Comparison of ENCODE assay signal across 17 mouse cellular contexts in the genomic region with DNA sequence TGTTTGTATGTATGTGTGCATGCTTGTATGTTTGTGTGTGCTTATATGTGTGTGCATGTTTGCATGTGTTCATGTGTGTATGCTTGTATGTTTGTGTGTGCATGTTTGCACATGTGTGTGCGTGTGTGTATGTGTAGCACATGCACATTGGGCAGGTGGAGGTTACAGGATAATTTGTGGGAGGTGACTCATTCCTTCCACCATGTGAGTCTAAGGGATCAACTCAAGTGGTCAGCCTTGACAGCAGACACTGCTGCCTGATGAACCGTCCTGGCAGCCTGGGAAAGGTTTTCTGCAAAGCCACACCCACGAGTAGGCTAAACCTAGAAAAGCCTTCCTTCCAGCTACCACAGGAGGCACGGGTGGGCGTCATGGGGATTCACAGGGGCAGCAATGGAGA. TPM values are rescaled to one million over a fixed set of nuclear protein-coding genes. Genes with fewer than 3 reads are reported as not detected.
"Had no signal": no experiment of that assay in that cellular context is flagged by ENCODE, and none has a peak within 500 bp of the region (broad histone marks: within the 10 kb centered on the region; RNA-seq: fewer than 3 reads in every experiment).

No protein-coding gene starts in this region.

- DNase-seq: kidney, adult 8-10 months; kidney, postnatal 10 days; kidney, postnatal 36 days; layer of hippocampus, postnatal 36 days; left cerebral cortex, postnatal 4 days; liver, postnatal 0 days; lung, embryonic 14.5 days; right cerebral cortex, postnatal 25 days; spleen, adult 18-20 months; thymus, postnatal 25 days had no signal

- H3K36me3 ChIP-seq: kidney, embryonic 15.5 days; limb, embryonic 12.5 days; limb, embryonic 15.5 days; midbrain, embryonic 13.5 days; stomach, embryonic 15.5 days had no signal

- H3K9me3 ChIP-seq: kidney, embryonic 15.5 days; limb, embryonic 15.5 days; stomach, embryonic 15.5 days had no signal

- H3K4me3 ChIP-seq: kidney, embryonic 15.5 days; limb, embryonic 12.5 days; limb, embryonic 15.5 days; midbrain, embryonic 13.5 days; stomach, embryonic 15.5 days had no signal

- H3K4me1 ChIP-seq: kidney, embryonic 15.5 days; limb, embryonic 12.5 days; limb, embryonic 15.5 days; midbrain, embryonic 13.5 days; stomach, embryonic 15.5 days had no signal

- H3K27me3 ChIP-seq: limb, embryonic 12.5 days; limb, embryonic 15.5 days had no signal

- H3K27ac ChIP-seq: kidney, embryonic 15.5 days; limb, embryonic 12.5 days; limb, embryonic 15.5 days; liver, embryonic 14.5 days; macrophage; midbrain, embryonic 13.5 days; stomach, embryonic 15.5 days had no signal

RNA-seq across cellular contexts. Expression of a gene that starts 8.8 kb away (rescaled TPM):
- polyA plus RNA-seq: macrophage had no signal
